24 mouse cellular contexts compared by ENCODE assay signal in the genomic region with DNA sequence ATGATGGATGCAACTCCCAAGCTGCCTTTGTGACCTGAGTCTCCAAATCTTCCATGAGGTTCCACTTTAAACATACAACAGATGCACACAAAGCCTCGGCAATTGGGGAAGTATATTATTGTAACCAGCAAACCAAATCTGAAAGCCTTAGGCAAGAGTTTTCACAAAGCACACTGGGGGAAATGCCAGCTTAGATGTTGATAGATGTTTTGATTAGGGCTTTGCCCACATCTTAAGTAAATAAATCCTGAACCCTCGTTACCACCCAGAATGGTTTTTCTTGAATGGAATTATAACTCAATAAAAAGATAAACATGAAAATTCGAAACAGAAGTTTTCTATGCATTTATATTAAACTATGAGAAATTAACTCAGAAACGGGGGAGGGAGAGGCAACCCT.
"Had no signal": no experiment of that assay in that cellular context is flagged by ENCODE, and none has a peak within 500 bp of the region (broad histone marks: within the 10 kb centered on the region; RNA-seq: fewer than 3 reads in every experiment).

No protein-coding gene starts in this region.

- H3K4me3 ChIP-seq: heart, adult 2 months; heart, embryonic 13.5 days; heart, embryonic 15.5 days; hindbrain, embryonic 13.5 days; hindbrain, embryonic 15.5 days; intestine, embryonic 15.5 days; layer of hippocampus, adult 2 months; limb, embryonic 13.5 days; limb, embryonic 15.5 days; liver, embryonic 12.5 days had no signal

- H3K36me3 ChIP-seq: heart, embryonic 13.5 days; heart, embryonic 15.5 days; hindbrain, embryonic 13.5 days; hindbrain, embryonic 15.5 days; intestine, embryonic 15.5 days; limb, embryonic 13.5 days; limb, embryonic 15.5 days; liver, embryonic 12.5 days had no signal

- DNase-seq: gastrocnemius, postnatal 14 days; gastrocnemius, postnatal 36 days; heart, adult 11 months; heart, adult 2 months; heart, postnatal 14 days; heart, postnatal 36 days; kidney, adult 11 months; kidney, adult 8-10 months; kidney, postnatal 10 days; kidney, postnatal 25 days; kidney, postnatal 4 days; left cerebral cortex, postnatal 4 days had no signal

- H3K27me3 ChIP-seq: heart, embryonic 13.5 days; heart, embryonic 15.5 days; hindbrain, embryonic 13.5 days; hindbrain, embryonic 15.5 days; intestine, embryonic 15.5 days; limb, embryonic 13.5 days; limb, embryonic 15.5 days; liver, embryonic 12.5 days had no signal

- H3K4me1 ChIP-seq: hindbrain, embryonic 13.5 days; hindbrain, embryonic 15.5 days; intestine, embryonic 15.5 days; liver, embryonic 12.5 days had no signal

- H3K4me2 ChIP-seq: heart, embryonic 11.5 days; heart, embryonic 13.5 days; heart, embryonic 15.5 days; hindbrain, embryonic 13.5 days; hindbrain, embryonic 15.5 days; intestine, embryonic 15.5 days; limb, embryonic 13.5 days; limb, embryonic 15.5 days; liver, embryonic 12.5 days had no signal

- H3K27ac ChIP-seq: heart, adult 2 months; heart, embryonic 13.5 days; heart, embryonic 15.5 days; hindbrain, embryonic 13.5 days; hindbrain, embryonic 15.5 days; hindbrain, postnatal 0 days; intestine, embryonic 15.5 days; layer of hippocampus, adult 2 months; limb, embryonic 15.5 days; liver, embryonic 12.5 days; liver, embryonic 14.5 days had no signal

- H3K9ac ChIP-seq: heart, embryonic 13.5 days; heart, embryonic 15.5 days; hindbrain, embryonic 13.5 days; hindbrain, embryonic 15.5 days; intestine, embryonic 15.5 days; limb, embryonic 13.5 days; limb, embryonic 15.5 days; liver, embryonic 12.5 days; liver, embryonic 14.5 days had no signal

- H3K9me3 ChIP-seq: heart, embryonic 13.5 days; heart, embryonic 15.5 days; hindbrain, embryonic 13.5 days; hindbrain, embryonic 15.5 days; intestine, embryonic 15.5 days; limb, embryonic 13.5 days; limb, embryonic 15.5 days; liver, embryonic 12.5 days had no signal

- ATAC-seq: hindbrain, postnatal 0 days; intestine, embryonic 15.5 days; liver, embryonic 12.5 days had no signal
